Mouse (Mus musculus): ENCODE measurements around the gene Fam53a. TPM values are rescaled to one million over a fixed set of nuclear protein-coding genes. Genes with fewer than 3 reads are reported as not detected.

Gene Fam53a
- total and polyA plus RNA-seq, 3 experiments: 43.6 to 62.8 TPM; not detected in 1

DNA sequence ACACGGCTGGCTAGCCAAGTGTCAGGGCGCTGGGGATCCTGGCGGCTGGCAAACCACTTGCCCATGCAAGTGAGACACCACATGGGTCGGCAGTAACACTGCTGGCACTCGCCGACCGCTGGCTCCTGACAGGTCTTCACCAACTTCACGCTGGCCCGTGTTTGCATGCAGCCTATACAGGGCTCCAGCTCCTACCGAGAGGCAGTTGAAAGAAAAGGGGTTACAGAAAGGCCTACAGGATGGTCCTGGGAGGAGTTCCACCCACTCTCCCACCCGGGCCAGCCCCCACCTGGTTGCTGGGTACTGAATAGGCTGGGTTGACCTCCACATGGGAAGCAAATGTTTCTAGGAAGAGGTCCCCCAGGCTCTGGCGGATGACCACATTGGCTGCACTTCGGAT, 25.0 kb upstream of the Fam53a start:
- no peak for TF ChIP-seq POLR2A (IDR thresholded peaks at IDR 0.05; ENCODE audit: control insufficient read depth in 1 of 2, insufficient read depth in 1 of 2, low read depth in 1 of 2, low read length in 2 of 2, poor library complexity in 1 of 2)
- TF ChIP-seq MEF2A (IDR thresholded peaks at IDR 0.05; ENCODE audit: extremely low read depth, insufficient replicate concordance, low read depth, low read length, poor library complexity, severe bottlenecking): no peak
- TF ChIP-seq POLR2AphosphoS5 (IDR thresholded peaks at IDR 0.05; ENCODE audit: borderline replicate concordance, low read depth, low read length): no peak
- peaks cover 3 to 29% of the 10 kb centered on the region in 2 experiments for H3K36me3 ChIP-seq (ENCODE audit: control insufficient read depth in 1 of 2, insufficient read depth in 2 of 2, low read length in 2 of 2)
- peaks cover 4 to 25% of the 10 kb centered on the region in 2 experiments for H3K4me1 ChIP-seq (ENCODE audit: control insufficient read depth in 1 of 2, insufficient read depth in 2 of 2, low read length in 2 of 2)
- H3K79me2 ChIP-seq (ENCODE audit: control insufficient read depth, insufficient read depth, low read length, poor library complexity): peaks cover 65% of the 10 kb centered on the region
- no peak overlapping the region for H3K9ac ChIP-seq (ENCODE audit: control insufficient read depth, low read depth, low read length, poor library complexity, severe bottlenecking)
- no peak overlapping the region for H3K27ac ChIP-seq (ENCODE audit: control insufficient read depth, low read depth, low read length)
- no peaks in the 10 kb centered on the region for H3K9me3 ChIP-seq (replicated peaks; ENCODE audit: insufficient read depth, low read length)
- no peak for DNase-seq (ENCODE audit: low read depth, low spot score)
- no peak overlapping the region for H3K4me3 ChIP-seq (ENCODE audit: control insufficient read depth in 1 of 2, insufficient read depth in 1 of 2, low read depth in 2 of 2, low read length in 2 of 2)
- no peaks in the 10 kb centered on the region for H3K27me3 ChIP-seq (ENCODE audit: control insufficient read depth in 1 of 2, insufficient read depth in 2 of 2, low read length in 2 of 2)

DNA sequence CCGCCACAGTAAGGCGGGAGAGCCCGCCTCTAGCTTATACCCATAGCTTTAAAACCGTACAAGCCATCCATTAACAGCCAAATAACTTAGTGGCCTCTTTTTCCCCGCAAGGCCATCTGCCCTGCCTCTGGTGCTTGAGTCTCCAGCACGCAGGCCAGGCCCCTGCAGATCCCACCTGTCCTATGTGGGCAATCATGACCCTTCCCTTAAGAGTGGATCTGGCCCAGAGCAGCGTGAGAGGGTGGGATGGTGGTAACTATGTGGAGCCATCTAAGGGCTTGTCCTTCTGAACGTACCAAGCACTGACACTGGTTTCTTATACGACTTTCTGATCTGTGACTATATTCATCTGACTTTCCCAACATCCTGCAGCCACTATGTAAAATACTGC, 23.3 kb upstream of the Fam53a start:
- TF ChIP-seq POLR2AphosphoS2 (IDR thresholded peaks at IDR 0.05; ENCODE audit: low read length): no peak
- no peak for TF ChIP-seq MYB (IDR thresholded peaks at IDR 0.05; ENCODE audit: low read depth, low read length)
- TF ChIP-seq ELF1 (IDR thresholded peaks at IDR 0.05; ENCODE audit: low read depth, low read length): no peak
- TF ChIP-seq SMC3 (IDR thresholded peaks at IDR 0.05; ENCODE audit: low read depth, low read length): no peak
- TF ChIP-seq MXI1 (IDR thresholded peaks at IDR 0.05; ENCODE audit: low read depth, low read length): no peak
- Histone ChIP-seq H3K4me1 (ENCODE audit: control insufficient read depth in 1 of 2, insufficient read depth in 2 of 2, low read length in 2 of 2) (peaks cover 4 to 22% of the 10 kb centered on the region in 2 experiments), H3K4me3 (ENCODE audit: control insufficient read depth in 1 of 2, insufficient read depth in 1 of 2, low read depth in 2 of 2, low read length in 2 of 2) (peak overlapping the region in 1 of 2 experiments; percentile 42; a peak in 2 of 4 replicates), H3K79me2 (ENCODE audit: control insufficient read depth, insufficient read depth, low read length, poor library complexity) (peaks cover 60% of the 10 kb centered on the region), H3K9ac (ENCODE audit: control insufficient read depth, low read depth, low read length, poor library complexity, severe bottlenecking) (peak overlapping the region; percentile 86), H3K36me3 (ENCODE audit: control insufficient read depth in 1 of 2, insufficient read depth in 2 of 2, low read length in 2 of 2) (peaks cover 12 to 39% of the 10 kb centered on the region in 2 experiments), H3K9me3 (replicated peaks; ENCODE audit: insufficient read depth, low read length) (no peaks in the 10 kb centered on the region), H3K27ac (ENCODE audit: control insufficient read depth, low read depth, low read length) (peak overlapping the region; percentile 84), H3K27me3 (ENCODE audit: control insufficient read depth in 1 of 2, insufficient read depth in 2 of 2, low read length in 2 of 2) (no peaks in the 10 kb centered on the region)
- no peak for DNase-seq (ENCODE audit: low read depth, low spot score)

DNA sequence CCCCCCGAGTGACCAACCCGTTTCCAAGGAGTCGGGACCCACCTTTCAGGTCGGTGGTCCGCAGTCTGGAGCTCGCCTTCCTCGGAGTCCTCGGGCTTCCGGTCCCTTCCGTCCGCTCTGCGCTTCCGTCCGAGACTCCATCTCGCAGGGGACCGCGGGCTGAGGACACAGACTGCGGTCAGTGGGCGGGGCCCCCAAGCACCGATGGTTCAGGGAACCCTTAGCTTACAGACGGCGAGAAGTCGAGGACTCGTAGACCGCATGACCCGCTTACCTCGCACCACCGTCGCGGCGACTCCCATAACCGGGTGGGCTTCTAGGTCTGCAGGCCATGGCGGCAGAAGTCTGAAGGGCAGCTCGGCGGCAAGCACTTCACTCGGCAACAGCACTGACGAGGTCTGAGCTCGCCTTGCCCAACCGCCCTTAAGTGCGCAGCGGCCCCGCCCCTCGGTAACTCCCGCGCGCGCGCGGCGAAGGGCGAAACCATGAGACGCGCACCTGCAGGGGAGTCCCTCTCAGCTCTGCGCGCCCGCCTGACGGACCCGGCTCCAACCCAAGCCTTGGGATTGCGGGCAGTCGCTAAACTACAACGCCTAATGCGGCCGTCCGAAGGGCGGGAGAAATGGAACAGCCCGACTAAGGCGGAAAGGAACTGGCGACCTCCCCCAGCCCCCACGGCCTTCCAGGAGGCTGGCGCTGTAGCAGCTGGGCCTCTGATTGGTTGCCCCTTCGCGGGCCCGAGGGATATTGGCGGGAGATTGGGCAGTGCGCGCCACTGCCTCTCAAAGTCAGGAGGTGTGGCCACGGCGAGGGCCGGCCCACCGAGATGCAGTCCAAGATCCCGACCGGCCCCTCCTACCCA, 22.7 kb upstream of the Fam53a start, which contains the start of gene Slbp:
Slbp (minus strand) TSS at position 654 of the 862 bp plus-strand sequence.
- H3K36me3 ChIP-seq (ENCODE audit: control insufficient read depth in 1 of 2, insufficient read depth in 2 of 2, low read length in 2 of 2): peaks cover 14 to 46% of the 10 kb centered on the region in 2 experiments

More for the DNA sequence above, 22.7 kb upstream of the Fam53a start, which contains the start of gene Slbp:
- Histone ChIP-seq H3K27me3 (ENCODE audit: control insufficient read depth in 1 of 2, insufficient read depth in 2 of 2, low read length in 2 of 2) (no peaks in the 10 kb centered on the region), H3K9ac (ENCODE audit: control insufficient read depth, low read depth, low read length, poor library complexity, severe bottlenecking) (peak within 1 kb of the TSS; percentile 88), H3K9me3 (replicated peaks; ENCODE audit: insufficient read depth, low read length) (no peaks in the 10 kb centered on the region), H3K4me3 (ENCODE audit: control insufficient read depth in 1 of 2, insufficient read depth in 1 of 2, low read depth in 2 of 2, low read length in 2 of 2) (peak within 1 kb of the TSS; percentile 40 to 79), H3K27ac (ENCODE audit: control insufficient read depth, low read depth, low read length) (peak within 1 kb of the TSS; percentile 88), H3K4me1 (ENCODE audit: control insufficient read depth in 1 of 2, insufficient read depth in 2 of 2, low read length in 2 of 2) (peaks cover 4 to 22% of the 10 kb centered on the region in 2 experiments), H3K79me2 (ENCODE audit: control insufficient read depth, insufficient read depth, low read length, poor library complexity) (peaks cover 57% of the 10 kb centered on the region)
- peak; percentile 100 for DNase-seq (ENCODE audit: low read depth, low spot score)
- TF ChIP-seq CTCF (IDR thresholded peaks at IDR 0.05 in 2 of 3, conservative IDR thresholded peaks at IDR 0.05 in 1 of 3; ENCODE audit: control insufficient read depth in 1 of 3, insufficient read depth in 1 of 3, low read depth in 2 of 3, low read length in 3 of 3, poor library complexity in 1 of 3, severe bottlenecking in 1 of 3) (0 out of 6 replicates have a peak, but pooled peaks of 1 of the 3 experiments have one; percentile 0), UBTF (IDR thresholded peaks at IDR 0.05; ENCODE audit: borderline replicate concordance, insufficient read depth, low read depth, low read length) (peak; percentile 61; the same call in 1 of the 2 replicates), TBP (IDR thresholded peaks at IDR 0.05; ENCODE audit: low read depth, low read length) (peak; percentile 96), POLR2A (IDR thresholded peaks at IDR 0.05; ENCODE audit: control insufficient read depth in 1 of 2, insufficient read depth in 1 of 2, low read depth in 1 of 2, low read length in 2 of 2, poor library complexity in 1 of 2) (peak; percentile 99 to 100), POLR2AphosphoS5 (IDR thresholded peaks at IDR 0.05; ENCODE audit: borderline replicate concordance, low read depth, low read length) (peak; percentile 99), MAFK (IDR thresholded peaks at IDR 0.05; ENCODE audit: borderline replicate concordance, low read depth, low read length) (no peak), USF1 (IDR thresholded peaks at IDR 0.05; ENCODE audit: low read depth, low read length) (no peak)

Measured in MEL (cell line).